Mouse (Mus musculus) layer of hippocampus, postnatal 10 days (tissue): ENCODE measurements around the gene Bcl9. TPM values are rescaled to one million over a fixed set of nuclear protein-coding genes. Genes with fewer than 3 reads are reported as not detected.

Source experiments
- DNase-seq, 2 experiments: peaks; one replicate each; pipeline ENCODE4 v3.0.0; 2021; ENCODE audit warnings: low spot score in 2 of 2
- total RNA-seq, 2 experiments: library from RNA; stranded (reverse); gene quantifications; 2 replicates each; pipeline ENCODE4 v1.2.3; 2021

Bcl9 gene
- total RNA-seq, 2 experiments from 2014 or later = 70.9 to 73.6 TPM

DNA sequence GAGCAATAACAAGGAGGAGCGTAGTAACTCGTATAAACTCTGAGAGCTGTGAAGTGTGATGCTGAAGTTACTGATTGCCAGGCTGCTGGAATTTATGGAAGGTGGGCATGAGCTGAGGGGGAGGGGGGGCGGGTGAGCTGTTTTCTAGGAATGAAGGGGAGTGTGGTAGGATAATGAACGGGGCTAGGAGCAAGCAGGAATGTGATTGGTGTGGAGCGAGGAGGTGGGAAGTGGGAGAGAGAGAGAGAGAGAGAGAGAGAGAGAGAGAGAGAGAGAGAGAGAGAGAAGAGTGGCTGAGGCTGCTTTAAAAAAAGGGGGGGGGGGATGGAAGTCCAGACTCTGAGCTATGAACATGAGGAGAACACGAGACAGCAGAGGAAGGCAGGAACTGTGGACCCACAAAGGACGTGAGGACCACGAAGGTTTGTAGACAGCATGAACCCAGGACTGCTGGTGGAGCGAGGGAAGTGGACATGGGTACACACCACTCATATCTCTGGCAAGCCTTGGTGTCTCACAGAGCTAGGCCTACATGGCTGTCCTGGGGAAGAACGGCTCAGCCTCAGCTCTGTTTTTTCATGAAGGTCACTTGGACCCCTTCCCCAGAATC lies 1.2 kb upstream of the Bcl9 start:
- no peak for DNase-seq

DNA sequence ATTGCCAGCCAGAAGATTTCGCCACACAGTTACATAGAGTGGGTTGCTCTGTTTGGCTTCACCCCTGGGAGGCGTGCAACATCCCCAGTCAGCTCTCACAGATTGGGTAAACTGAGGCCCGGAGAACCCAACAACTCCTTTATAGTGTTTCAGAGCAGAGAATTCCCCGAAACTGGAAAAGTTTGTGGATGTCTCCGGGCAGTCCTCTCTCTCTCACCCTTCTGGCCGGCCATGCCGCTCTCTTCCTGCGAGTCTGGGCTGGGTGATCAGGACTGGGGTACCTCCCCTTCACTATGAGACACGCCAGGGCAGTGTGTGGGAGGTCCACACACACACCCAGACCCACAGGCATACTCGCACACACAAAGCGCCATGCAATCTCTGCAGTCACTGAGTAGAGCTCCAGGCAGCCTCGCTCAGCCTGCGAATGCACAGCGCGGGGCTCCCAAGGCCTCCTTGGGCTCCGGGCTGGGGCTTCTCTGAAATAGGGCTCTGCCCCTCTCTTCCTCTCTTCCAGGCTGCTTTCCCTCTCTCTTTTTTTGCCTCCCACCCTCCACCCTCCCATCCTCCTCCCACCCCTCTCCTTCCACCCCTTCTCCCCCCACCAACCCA lies 670 bp downstream of the Bcl9 start:
- peak; percentile 56 to 65 for DNase-seq

DNA sequence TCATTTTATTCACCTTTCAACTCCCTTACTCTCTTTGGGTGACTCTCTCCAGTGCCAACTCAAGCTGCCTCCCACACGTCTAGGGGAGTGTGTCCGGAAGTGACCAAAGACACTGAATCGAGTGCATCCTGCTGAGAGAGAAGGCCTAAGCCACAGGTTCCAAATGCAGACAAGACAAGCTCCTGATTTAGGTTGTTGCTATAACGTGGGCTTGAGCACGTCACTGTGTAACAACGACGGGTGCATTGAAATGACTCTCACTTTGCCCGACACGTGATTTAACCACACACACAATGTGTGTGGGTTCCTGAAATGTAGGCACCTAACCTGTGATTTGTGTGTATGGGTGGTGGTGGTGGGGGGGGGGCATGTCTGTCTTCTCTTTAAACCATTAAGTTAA lies 3.4 kb downstream of the Bcl9 start:
- no peak for DNase-seq

DNA sequence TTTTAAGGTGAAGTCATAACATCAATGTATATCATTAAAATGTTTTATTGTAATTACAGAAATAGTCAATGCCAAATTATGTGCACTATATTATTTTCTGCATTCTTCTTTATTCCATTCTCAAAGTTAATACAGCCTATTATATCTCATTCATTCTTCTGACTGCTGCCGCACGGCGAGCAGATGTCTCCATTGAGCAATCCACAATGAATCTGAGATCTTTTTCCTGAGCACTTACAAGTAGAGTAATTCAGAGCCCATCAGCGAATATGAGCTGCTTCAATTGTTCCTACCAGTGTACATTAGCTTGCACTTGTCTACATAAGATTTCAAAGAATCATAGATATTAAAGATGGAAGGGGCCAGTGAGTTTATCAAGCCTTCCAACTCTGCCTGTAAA lies 12.8 kb downstream of the Bcl9 start:
- no peak for DNase-seq

DNA sequence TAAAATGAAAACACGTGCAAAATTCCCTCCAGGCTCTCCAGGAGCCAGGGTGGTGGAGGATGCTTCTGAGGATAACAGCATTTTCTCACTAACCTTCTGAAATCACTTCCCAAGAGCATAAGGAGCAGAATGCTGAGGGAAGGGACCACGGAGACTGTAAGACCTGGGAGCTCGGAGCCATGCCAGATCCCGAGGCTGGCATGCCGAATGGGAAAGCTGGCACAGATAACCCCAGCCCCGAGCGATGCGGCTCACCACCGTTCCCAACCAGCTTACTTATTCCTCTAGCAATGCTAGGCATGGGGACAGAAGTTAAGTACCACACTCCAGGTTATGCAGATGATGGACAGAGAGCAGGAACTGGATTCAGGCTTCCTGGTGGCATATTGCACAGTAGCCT lies 13.7 kb downstream of the Bcl9 start:
- DNase-seq = peak in 1 of 2 experiments; percentile 36

DNA sequence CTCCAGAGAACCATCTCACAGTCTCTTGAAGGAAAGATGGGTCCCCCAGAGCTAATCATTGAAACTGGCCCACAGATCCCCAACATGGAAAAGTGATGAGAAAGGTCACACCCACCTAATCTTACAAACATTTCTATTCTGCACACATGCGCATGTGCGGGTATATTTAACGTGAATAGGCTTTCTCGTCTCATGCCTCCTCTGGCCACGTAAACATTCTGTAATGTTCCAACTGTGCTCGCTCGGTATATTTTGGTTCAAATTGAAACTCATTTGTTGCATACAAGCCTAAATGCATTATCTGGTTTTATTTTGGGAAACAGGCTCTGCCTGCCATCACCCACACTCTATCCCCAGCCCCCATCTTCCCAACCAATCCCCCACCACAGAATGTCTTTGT lies 16.3 kb downstream of the Bcl9 start:
- no peak for DNase-seq

DNA sequence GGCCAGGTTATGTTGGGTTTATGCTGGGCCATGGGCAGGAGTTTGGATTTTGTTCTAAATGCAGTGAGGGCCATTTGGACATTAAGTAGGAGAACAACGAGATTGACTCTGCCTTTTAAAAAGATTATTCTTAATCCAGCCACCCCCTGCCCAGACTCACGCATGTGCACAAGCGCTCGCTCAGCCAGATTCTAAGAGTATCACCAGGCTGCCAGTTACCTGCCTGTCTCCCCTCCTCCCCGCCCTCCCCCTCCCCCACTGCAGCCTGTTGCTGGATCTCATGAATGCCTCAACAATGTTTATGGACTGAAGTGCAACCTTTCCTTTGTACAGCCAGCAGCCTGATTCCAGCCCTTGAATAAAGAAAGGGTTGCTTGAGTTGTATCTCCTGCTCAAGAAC lies 22.0 kb downstream of the Bcl9 start:
- DNase-seq = no peak

DNA sequence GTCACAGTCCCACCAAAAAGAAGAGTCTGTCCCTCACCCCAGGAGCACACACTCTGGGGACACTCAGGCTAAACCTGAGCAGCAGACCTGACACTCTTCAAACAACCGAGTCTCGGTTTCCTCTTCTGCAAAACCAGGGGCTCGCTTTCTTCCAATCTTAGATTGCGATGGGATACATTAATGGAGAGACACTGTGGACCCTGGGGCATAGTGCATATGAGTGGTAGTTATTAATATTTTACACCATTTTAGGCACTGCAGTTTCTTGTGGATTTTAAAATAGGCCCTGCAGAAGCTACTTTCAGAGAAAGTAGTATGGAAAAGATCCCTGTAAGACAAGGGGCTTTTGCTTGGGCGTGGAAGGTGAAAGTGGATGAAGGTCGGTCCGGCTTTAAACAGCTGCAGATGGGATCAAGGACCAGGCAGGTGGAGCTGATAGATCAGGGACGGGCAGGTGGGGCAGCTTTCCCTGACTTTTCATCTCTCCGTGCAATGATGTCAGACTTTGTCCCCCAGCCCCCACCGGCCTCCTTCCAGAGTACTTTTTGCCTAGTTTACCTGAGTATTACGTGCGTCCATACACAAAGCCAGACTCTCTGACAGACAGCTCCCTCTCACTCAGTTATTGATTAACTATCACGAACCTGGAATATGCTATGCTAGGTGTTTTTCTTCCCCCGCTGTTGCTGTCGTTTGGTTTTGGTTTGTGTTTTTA lies 23.0 kb downstream of the Bcl9 start:
- DNase-seq = no peak

DNA sequence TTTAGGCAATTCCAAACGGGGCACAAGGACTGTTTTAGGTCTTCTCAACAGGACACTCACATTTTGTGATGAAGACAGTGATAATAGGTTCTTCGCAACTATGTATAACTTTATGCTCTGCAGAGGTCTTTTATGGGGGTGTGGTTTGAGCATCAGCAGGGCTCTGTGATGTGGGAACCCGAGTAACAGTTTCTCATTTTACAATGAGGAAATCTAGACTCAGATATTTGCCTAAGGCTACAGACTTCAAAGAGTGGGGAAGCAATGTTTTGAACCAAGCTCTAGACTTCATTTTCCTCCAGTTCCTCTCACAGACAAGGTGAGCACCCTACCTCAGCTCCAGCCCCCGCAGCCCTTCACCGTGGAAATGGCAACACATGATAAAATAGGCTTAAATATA lies 23.8 kb downstream of the Bcl9 start:
- DNase-seq = no peak

DNA sequence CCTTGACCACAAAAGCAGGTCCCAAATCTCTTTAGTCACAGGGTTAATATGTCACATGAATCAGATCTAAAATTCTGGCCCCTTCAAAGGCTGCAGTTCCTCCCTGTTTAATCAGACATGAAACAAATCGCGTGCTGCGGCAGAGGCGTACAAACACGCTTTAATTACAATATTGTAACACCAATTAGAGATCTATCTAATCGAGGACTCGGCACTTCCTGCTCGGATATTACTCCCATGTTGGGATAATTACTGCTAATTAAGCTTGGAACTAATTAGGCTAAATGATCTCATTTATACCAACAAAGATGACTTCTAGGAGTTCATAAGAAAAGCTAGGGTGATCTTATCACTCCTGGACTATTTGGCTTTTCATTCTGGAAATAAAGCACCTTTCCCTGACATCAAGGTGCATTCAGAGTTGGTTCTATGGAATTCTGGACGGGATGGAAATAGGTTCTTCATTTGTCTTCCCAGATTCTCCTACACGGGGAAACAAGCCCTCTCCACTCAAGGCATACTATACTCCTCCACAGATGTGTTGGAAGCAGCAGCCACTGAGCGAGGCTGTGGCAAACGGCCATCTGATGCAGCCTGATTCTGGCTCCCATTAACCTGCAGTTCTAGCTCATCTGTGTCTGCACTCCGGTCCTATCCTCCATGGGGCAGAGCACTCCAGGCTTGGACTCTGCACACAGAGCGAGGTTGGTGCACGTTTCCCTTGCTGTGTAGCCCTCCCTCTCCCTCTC lies 31.9 kb downstream of the Bcl9 start:
- DNase-seq = no peak

DNA sequence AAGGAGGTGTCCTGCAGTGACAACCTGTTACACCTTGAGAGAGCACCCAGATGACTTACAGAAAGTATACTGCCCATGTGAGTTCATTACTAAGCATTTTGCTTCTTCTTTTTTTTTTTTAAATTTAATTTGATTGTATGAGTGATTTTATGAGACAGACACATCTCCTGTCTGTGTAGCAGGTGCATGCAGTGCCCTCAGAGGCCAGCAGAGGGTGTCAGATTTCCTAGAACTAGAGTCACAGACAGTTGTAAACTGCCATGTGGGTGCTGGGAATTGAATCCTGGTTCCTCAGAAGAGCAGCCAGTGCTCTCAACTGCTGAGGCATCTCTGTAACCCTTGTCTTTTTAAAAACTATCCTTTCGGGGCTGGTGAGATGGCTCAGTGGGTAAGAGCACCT lies 35.5 kb downstream of the Bcl9 start:
- no peak for DNase-seq

DNA sequence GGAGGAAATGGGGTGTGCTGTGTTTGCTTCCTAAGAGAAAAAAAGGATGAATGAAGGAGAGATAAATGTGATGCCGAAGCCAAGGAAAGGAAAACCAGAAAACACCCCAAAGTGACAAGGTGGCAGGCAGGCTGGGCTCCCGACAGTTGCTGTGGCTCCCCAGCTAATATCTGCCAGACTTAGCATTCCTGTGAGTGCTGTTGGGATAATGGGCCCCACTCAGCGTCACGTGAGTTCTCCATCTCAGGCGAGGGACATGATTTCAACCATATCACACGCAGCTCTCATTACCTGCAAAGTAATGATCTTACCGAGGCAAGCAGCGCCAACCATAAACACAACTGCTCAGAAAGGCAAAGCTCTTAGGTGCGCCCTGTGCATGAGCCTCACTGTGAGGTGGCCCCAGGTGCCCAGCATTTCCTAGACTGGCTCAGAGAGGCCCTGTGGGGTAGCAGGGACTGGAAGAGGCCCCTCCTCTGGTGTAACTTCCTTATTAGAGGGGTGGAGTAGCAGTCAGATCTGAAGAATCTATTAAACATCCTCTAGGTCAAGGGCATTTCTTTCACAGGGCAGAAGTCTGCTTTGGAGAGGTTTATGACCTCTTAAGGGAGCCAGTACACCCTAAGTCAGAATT lies 41.9 kb downstream of the Bcl9 start:
- DNase-seq = no peak

DNA sequence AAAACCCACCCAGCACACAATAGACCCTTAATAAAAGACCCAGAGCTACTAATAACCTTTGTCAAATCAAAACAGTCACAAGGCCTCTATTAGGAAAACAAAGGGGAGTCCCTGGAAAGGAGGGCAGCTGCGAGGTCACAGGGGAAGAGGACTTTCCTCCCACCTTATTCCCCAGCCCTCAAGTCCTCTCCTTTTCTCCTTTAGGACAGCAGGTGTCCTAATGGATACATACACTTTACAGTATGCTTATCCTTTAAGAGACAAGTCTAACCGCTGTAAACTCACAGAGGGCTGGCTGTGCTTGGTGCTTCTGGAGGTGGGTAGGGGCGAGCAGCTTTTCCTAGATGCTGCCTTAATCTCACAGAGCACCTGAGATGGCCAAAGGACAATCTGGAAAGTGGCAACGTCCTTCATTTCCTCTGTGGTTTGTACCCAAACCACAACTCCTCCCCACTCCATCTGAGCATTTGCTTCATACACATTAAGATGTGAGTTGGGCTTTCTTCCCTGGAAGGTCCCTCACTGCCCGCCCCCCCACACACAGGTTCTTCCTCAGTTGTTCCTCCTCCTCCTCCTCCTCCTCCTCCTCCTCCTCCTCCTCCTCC lies 42.8 kb downstream of the Bcl9 start:
- no peak for DNase-seq

DNA sequence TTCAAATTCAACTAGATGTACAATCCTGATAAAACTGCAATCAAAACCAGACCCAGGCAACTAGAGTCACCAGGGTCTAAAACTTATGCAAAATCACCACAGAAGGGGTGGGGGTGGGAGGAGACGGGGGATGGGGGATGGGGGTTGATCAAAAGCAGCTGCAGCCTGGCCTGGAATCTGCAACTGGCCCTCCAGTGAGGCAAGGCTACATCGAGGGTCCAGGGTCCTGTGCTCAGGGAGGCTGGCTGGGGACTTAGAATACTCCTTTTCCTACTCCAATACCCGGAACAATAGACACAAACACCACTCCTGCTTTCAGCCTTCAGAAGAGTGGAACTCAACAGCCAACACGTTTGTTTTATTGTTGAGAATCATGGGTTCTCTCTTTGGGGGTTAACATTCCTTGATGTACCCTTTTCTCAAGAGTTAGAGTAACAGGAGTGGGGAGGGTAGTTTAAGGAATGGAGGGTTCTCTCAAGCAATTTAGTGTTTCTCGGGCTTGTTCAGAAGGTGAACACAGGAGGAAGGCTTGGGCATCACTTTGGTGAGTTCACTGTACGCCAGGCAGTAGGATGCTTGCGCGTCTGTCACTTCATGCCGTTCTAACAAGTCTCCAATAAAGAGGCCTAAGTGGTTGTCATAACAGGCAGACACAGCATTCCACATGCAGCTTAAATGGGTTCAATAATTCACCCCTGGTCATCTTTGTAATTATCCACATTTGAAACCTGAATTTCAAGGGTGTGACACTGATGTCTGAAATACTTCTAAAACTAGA lies 43.7 kb downstream of the Bcl9 start:
- no peak for DNase-seq

DNA sequence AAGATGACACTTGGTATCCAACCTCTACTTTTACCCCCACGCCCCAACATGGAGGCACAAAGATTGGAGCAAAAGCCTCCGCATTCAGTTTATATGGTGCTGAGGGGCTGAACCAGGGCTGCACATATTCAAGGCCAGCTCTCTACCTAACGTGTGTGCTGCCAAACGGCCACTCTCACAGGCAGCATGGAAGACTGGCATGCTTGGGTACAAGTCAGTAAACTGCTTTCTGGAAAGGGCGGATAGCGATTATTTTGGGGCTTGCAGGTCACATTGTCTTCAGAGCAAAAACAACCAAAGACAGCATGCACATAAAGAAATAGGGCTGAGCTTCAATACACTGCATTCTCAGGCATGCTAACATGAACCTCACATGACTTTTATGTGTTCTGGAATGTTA lies 44.8 kb downstream of the Bcl9 start:
- no peak for DNase-seq

DNA sequence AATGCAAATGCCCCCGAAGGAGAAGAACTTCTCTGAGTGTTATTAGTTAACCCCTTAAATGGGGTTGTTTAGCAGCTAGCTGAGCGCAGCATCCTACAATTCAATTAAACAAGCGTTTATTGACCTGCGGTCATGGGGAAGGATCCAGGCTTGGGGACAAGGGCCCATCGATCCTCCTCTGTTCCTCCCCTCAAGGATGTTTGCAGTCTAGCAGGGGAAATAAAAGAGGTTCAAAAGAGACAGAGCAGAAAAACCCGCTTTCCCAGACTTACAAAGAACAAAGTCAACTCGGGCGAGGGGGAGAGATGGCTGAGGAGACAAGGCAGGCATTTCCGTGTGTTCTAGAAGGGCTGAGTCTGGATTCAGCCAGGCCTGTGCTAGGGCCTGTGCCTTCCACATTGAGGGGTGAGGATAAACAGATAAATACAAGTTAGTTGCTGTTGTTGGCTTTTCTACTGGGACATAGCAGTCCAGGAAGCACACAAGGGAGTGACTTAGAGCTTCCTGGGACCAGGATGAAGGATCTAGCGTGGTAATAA lies 55.0 kb downstream of the Bcl9 start:
- no peak for DNase-seq

DNA sequence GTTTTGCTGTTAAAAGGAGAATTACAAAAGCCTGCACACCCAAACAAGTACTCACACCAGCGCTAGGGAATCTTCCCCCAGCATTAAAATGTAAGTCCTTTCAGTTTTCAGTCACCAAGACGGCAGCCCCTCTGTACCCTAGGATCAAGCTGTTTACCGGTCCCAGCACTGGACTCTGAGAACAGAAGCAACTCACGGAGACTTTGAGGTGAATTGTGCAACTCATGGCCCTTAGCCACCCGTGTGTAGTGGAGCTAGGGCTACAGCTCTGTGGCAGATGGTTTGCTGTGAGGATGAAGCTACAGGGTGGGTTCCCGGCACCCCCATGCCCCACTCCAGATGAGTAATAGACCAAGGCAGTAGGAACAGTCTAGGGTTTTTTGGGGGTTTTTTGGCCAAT lies 55.9 kb downstream of the Bcl9 start:
- DNase-seq = no peak

DNA sequence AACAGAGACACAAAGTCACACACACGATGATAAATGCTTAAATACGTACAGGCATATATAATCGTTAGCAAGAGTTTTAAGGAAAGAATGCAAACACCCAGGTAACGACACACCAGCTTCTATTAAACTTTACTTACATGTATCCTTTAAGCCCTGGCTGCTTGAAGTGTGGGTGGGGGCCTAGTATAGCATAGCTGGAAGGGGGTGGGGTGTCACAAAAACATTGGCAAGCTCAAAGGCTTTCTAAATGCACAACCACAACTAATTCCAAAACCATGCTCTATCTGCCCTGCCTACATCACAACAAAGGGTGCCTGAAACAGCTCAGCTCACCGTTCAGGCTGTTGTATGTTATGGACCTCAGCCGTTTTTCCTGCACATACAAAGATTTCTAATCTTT lies 57.9 kb downstream of the Bcl9 start:
- DNase-seq = no peak

DNA sequence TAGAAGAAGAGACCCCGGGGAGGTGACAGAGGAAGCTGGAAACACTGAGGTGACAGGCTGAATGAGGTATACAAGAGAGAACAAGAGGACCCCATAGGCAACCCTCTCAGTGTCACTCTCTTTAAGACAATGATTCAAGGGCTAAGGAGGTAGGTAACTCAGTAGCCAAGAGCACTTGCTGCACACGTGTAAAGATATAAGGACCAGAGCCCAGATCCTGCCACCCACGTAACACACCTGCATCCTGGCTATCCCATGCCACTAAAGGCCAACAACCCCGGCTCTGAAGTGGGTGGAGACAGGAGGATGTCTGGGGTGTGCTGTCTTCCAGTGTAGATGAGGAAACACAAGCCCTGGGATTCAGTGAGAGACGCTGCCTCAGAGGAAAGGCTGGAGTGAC lies 58.4 kb downstream of the Bcl9 start:
- DNase-seq = no peak

DNA sequence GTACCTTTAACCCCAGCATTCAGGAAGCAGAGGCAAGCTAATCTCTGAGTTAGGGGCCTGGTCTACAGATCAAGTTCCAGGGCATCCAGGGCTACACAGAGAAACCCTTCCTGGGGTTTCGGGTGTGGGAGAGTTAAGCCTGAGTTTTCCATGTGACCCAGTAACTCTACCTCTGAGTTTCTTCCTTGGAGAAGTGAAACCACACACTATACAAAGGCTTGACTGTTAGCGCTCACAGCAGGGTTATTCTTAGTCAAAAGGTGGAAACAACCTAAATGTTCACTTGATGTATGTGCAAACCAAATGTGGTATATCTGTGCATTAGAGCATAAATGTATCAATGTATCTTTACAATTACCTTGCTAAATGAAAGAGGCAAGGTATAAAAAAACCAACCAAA lies 59.2 kb downstream of the Bcl9 start:
- no peak for DNase-seq
